Mouse (Mus musculus) neutrophil, adult 83 days (primary cell): Measurements from ENCODE around the gene Nipa2. TPM values are rescaled to one million over a fixed set of nuclear protein-coding genes. Genes with fewer than 3 reads are reported as not detected.

Experiments used
- total RNA-seq, 2 experiments: library from RNA; stranded (reverse); gene quantifications; one replicate each; pipeline ENCODE4 v1.2.4; 2023

Gene Nipa2
- total RNA-seq = 10 to 100 TPM; 25.4 to 25.5 TPM

GRCm38 (mm10) chr7:55962004-55962908 is at the start of gene Nipa2:
Nipa2 (minus strand) TSS chr7:55962476.

Other genes with a start within 250 kb of the Nipa2 start
- gene Siglech, start 194.3 kb downstream of the Nipa2 start, total RNA-seq = under 1 TPM in 1 of 2 experiments, not detected in 1; 0.70 TPM
- 10 to 100 TPM; 14.7 to 14.9 TPM for gene Tubgcp5, start 168.3 kb downstream of the Nipa2 start, total RNA-seq
- 10 to 100 TPM; 73.2 to 80.2 TPM for gene Cyfip1, start 120.7 kb downstream of the Nipa2 start, total RNA-seq
- 1 to 10 TPM; 1.8 to 4.8 TPM for gene Nipa1, start 57.5 kb upstream of the Nipa2 start, total RNA-seq
- 10 to 100 TPM; 43.7 to 45.5 TPM for gene Herc2, start 87.7 kb upstream of the Nipa2 start, total RNA-seq